Mouse (Mus musculus): Measurements from ENCODE around the gene Lyg1.
"Not testable (repeated sequence)": the region's sequence is repeated elsewhere in the genome, so short reads cannot be mapped to it uniquely, and the experiment has no call there.

The Lyg1 gene

GRCm38 (mm10) chr1:37957659-37958058 lies at the start of gene Lyg1:
Gene Lyg1, minus strand, starts transcription at chr1:37957759.
- DNase-seq: no peak

GRCm38 (mm10) chr1:38006741-38007140 lies 49.2 kb upstream of the Lyg1 start:
- no peak for DNase-seq

GRCm38 (mm10) chr1:38003046-38003445 lies 45.5 kb upstream of the Lyg1 start:
- no peak for DNase-seq

- no peak for DNase-seq
These were observed 44.4 kb upstream of the Lyg1 start for GRCm38 (mm10) chr1:38001956-38002355.

GRCm38 (mm10) chr1:38000844-38001243 lies 43.3 kb upstream of the Lyg1 start:
- no peak for DNase-seq

- no peak for DNase-seq
These were observed 42.0 kb upstream of the Lyg1 start for GRCm38 (mm10) chr1:37999552-37999951.

- no peak for DNase-seq
These were observed 41.0 kb upstream of the Lyg1 start for GRCm38 (mm10) chr1:37998371-37999199.

GRCm38 (mm10) chr1:37997867-37998266 lies 40.3 kb upstream of the Lyg1 start, which contains the start of the genes Txndc9 and Eif5b:
Gene Txndc9, minus strand, starts transcription at chr1:37997893.
Gene Eif5b, plus strand, starts transcription at chr1:37998010.
- peak; percentile 97 for DNase-seq

- peak; percentile 98 for DNase-seq
These were observed 39.4 kb upstream of the Lyg1 start for GRCm38 (mm10) chr1:37996877-37997484.

- DNase-seq: no peak
These were observed 38.7 kb upstream of the Lyg1 start for GRCm38 (mm10) chr1:37996226-37996625.

- DNase-seq: no peak
These were observed 30.3 kb upstream of the Lyg1 start for GRCm38 (mm10) chr1:37987856-37988255.

GRCm38 (mm10) chr1:37985764-37986323 lies 28.3 kb upstream of the Lyg1 start:
- peak; percentile 9 for DNase-seq

- DNase-seq: no peak
These were observed 26.8 kb upstream of the Lyg1 start for GRCm38 (mm10) chr1:37984326-37984725.

- DNase-seq: no peak
These were observed 19.7 kb upstream of the Lyg1 start for GRCm38 (mm10) chr1:37977303-37977702.

GRCm38 (mm10) chr1:37976666-37977065 lies 19.1 kb upstream of the Lyg1 start:
- not testable (repeated sequence) for DNase-seq

GRCm38 (mm10) chr1:37971520-37971919 lies 14.0 kb upstream of the Lyg1 start:
- no peak for DNase-seq

- DNase-seq: no peak
These were observed 11.2 kb upstream of the Lyg1 start for GRCm38 (mm10) chr1:37968746-37969145.

- no peak for DNase-seq
These were observed 8.0 kb upstream of the Lyg1 start for GRCm38 (mm10) chr1:37965571-37965970.

- DNase-seq: no peak
These were observed 1.9 kb upstream of the Lyg1 start for GRCm38 (mm10) chr1:37959486-37959885.

- DNase-seq: no peak
These were observed 957 bp upstream of the Lyg1 start for GRCm38 (mm10) chr1:37958516-37958915.

GRCm38 (mm10) chr1:37956690-37957431 lies 698 bp downstream of the Lyg1 start:
- no peak for DNase-seq

- DNase-seq: no peak
These were observed 2.3 kb downstream of the Lyg1 start for GRCm38 (mm10) chr1:37955251-37955650.

- no peak for DNase-seq
These were observed 2.8 kb downstream of the Lyg1 start for GRCm38 (mm10) chr1:37954786-37955185.
